In the genomic region with DNA sequence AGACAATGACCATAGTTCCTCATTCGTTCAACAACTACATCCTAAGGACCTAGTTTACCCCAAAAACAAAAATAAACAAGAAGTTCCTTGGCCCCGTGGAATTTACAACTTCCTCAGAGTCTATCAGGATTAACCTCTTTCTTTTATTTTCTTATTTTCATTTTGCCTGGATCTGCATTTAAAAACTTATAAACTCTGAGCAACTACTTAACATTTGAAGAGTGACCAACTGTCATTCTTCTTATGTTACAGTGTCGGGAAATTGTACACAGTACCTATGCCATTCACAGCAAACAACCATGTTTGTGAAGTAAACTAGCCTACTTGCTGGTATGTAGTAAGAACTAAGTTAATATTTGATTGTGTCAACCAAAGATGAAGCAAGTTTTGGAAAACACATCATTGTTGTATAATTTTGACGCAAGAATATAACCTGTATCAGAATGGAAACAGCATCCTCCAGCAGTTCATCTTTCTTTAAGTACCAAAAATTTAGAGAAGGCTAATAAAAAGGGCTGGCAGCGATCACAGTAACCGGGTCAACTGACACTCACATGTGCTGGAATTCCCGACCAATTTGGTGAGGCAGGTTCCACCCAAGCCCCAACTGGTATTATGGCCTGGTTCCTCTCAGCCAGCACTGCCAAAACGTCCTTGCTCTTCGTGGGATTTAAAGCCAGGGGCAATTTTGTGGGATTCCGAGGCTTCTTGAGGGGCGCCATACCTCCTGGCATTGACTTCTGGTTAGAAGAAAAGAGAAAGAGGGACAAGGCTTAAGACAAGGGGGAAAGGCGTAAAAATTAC, we compare ENCODE assay signal across 8 mouse cellular contexts. TPM values are rescaled to one million over a fixed set of nuclear protein-coding genes. Genes with fewer than 3 reads are reported as not detected.
DNase-seq lines count a peak whose midpoint lies in the region; ATAC-seq and TF ChIP-seq lines count a peak whose summit lies in the region.

No protein-coding gene starts in this region.

- DNase-seq in heart, adult 11 months, result peak; percentile 87
- DNase-seq in heart, adult 18-20 months, result no peak
- peak; percentile 30 for DNase-seq in MN1 (ENCODE audit: low spot score)
- DNase-seq in forebrain, embryonic 11.5 days (ENCODE audit: low spot score), result no peak
- DNase-seq in left cerebral cortex, postnatal 10 days (ENCODE audit: extremely low spot score in 1 of 2, low spot score in 2 of 2), result no peak
- DNase-seq in ovary, postnatal 14 days (ENCODE audit: low spot score), result no peak

- peak overlapping the region; percentile 91 for H3K27ac ChIP-seq in forebrain, embryonic 11.5 days (ENCODE audit: low read depth, low read length)
- H3K27ac ChIP-seq in intestine, postnatal 0 days (ENCODE audit: low read depth, low read length), result peak overlapping the region; percentile 86

- no peaks in the 10 kb centered on the region for H3K9me3 ChIP-seq in forebrain, embryonic 11.5 days (ENCODE audit: control insufficient read depth, low read length)
- H3K9me3 ChIP-seq in intestine, postnatal 0 days (ENCODE audit: control insufficient read depth), result no peaks in the 10 kb centered on the region

- WGBS in forebrain, embryonic 11.5 days, result 26% methylated on average over 12 of the region's 12 CpGs
- 18% methylated on average over 12 of the region's 12 CpGs for WGBS in intestine, postnatal 0 days

- no peaks in the 10 kb centered on the region for H3K27me3 ChIP-seq in forebrain, embryonic 11.5 days (ENCODE audit: control insufficient read depth, insufficient read depth, low read length)
- no peaks in the 10 kb centered on the region for H3K27me3 ChIP-seq in intestine, postnatal 0 days (replicated peaks; ENCODE audit: control insufficient read depth, insufficient read depth, low read length)

- H3K9ac ChIP-seq in forebrain, embryonic 11.5 days (ENCODE audit: low read length), result peak overlapping the region; percentile 93
- H3K9ac ChIP-seq in intestine, postnatal 0 days (ENCODE audit: low read depth, low read length), result peak overlapping the region; percentile 81

- H3K4me2 ChIP-seq in forebrain, embryonic 11.5 days (ENCODE audit: low read depth, low read length, severe bottlenecking), result peak overlapping the region; percentile 85
- peak overlapping the region; percentile 96 for H3K4me2 ChIP-seq in intestine, postnatal 0 days (replicated peaks; ENCODE audit: low read depth)

- no peaks in the 10 kb centered on the region for H3K4me1 ChIP-seq in forebrain, embryonic 11.5 days (replicated peaks; ENCODE audit: control insufficient read depth, insufficient read depth, low read length)
- H3K4me1 ChIP-seq in intestine, postnatal 0 days (replicated peaks; ENCODE audit: control insufficient read depth, insufficient read depth, low read length), result 0 out of 2 replicates have a peak, but pooled peaks cover 3% of the 10 kb centered on the region

- H3K36me3 ChIP-seq in forebrain, embryonic 11.5 days (ENCODE audit: control insufficient read depth, insufficient read depth, low read length), result no peaks in the 10 kb centered on the region
- H3K36me3 ChIP-seq in intestine, postnatal 0 days (ENCODE audit: control insufficient read depth, insufficient read depth), result no peaks in the 10 kb centered on the region

- TF ChIP-seq CTCF in intestine, postnatal 0 days (IDR thresholded peaks at IDR 0.05; ENCODE audit: low read depth), result no peak

- intact Hi-C loops in left cerebral cortex, postnatal 10 days (cut with DNase I), result no loop called here

- H3K4me3 ChIP-seq in forebrain, embryonic 11.5 days (ENCODE audit: low read depth, low read length), result peak overlapping the region; percentile 73
- peak overlapping the region; percentile 77 for H3K4me3 ChIP-seq in intestine, postnatal 0 days (ENCODE audit: low read depth, low read length)

- peak; percentile 5 for ATAC-seq in forebrain, embryonic 11.5 days (replicated peaks; ENCODE audit: low FRiP score)
- ATAC-seq in intestine, postnatal 0 days, result no peak
- ATAC-seq in monocyte, adult 5-6 weeks (replicated peaks; ENCODE audit: insufficient number of reproducible peaks, low FRiP score, low TSS enrichment, poor library complexity, severe bottlenecking), result 0 out of 2 replicates have a peak, but pooled peaks have one; percentile 7

RNA-seq across cellular contexts. Expression of gene Ccdc15, which starts 0.8 kb away (rescaled TPM):
- total RNA-seq in heart, adult 18-20 months (2021), result 1 to 10 TPM; 1.5 to 2.1 TPM
- polyA plus RNA-seq in forebrain, embryonic 11.5 days (2014; fragmentation: Nextera tagmentation; extraction: Ambion mirVana), result 9.0 and 10.0 TPM in 2 replicates
- polyA plus RNA-seq in intestine, postnatal 0 days (2015; fragmentation: Nextera tagmentation; extraction: Ambion mirVana), result 1.8 and 1.9 TPM in 2 replicates
- 2.0 to 13.8 TPM (median 2.8 TPM) in 3 replicates for total RNA-seq in monocyte, adult 5-6 weeks (2017)
- 1 to 10 TPM; 2.3 to 3.3 TPM for total RNA-seq in left cerebral cortex, postnatal 10 days (2021)

RNA-seq across cellular contexts. Expression of gene Hepacam, which starts 19.8 kb away (rescaled TPM):
- under 1 TPM in 1 of 2 experiments, not detected in 1; 0.08 TPM for total RNA-seq in heart, adult 18-20 months (2021)
- polyA plus RNA-seq in forebrain, embryonic 11.5 days (2014; fragmentation: Nextera tagmentation; extraction: Ambion mirVana), result 0.07 and 0.09 TPM in 2 replicates
- 0.18 and 0.38 TPM in 2 replicates for polyA plus RNA-seq in intestine, postnatal 0 days (2015; fragmentation: Nextera tagmentation; extraction: Ambion mirVana)
- not detected in 3 replicates for total RNA-seq in monocyte, adult 5-6 weeks (2017)
- 10 to 100 TPM; 41.1 to 45.7 TPM for total RNA-seq in left cerebral cortex, postnatal 10 days (2021)

RNA-seq across cellular contexts. Expression of gene Robo4, which starts 54.3 kb away (rescaled TPM):
- 10 to 100 TPM; 27.9 to 38.3 TPM for total RNA-seq in heart, adult 18-20 months (2021)
- 6.6 and 7.0 TPM in 2 replicates for polyA plus RNA-seq in forebrain, embryonic 11.5 days (2014; fragmentation: Nextera tagmentation; extraction: Ambion mirVana)
- 6.6 and 7.1 TPM in 2 replicates for polyA plus RNA-seq in intestine, postnatal 0 days (2015; fragmentation: Nextera tagmentation; extraction: Ambion mirVana)
- total RNA-seq in monocyte, adult 5-6 weeks (2017), result not detected in 3 replicates
- total RNA-seq in left cerebral cortex, postnatal 10 days (2021), result 1 to 10 TPM; 6.4 to 8.3 TPM

Comparison
In these comparisons a context has a peak if more than half of its experiments do, and no peak if none do; other contexts are left out.
1. DNase-seq: peak in heart, adult 11 months (single experiment) and MN1 (single experiment); none in heart, adult 18-20 months (0 of 2), forebrain, embryonic 11.5 days (single experiment), left cerebral cortex, postnatal 10 days (0 of 2) and ovary, postnatal 14 days (single experiment).
2. RNA of gene Hepacam, which starts 19.8 kb away (total RNA-seq): 41.1 to 45.7 TPM in left cerebral cortex, postnatal 10 days; 0.08 TPM in heart, adult 18-20 months and not detected in monocyte, adult 5-6 weeks; every median in the first group is over 10 times any median in the second.